Mouse (Mus musculus): ENCODE results near the gene Ndufb5.

DNA sequence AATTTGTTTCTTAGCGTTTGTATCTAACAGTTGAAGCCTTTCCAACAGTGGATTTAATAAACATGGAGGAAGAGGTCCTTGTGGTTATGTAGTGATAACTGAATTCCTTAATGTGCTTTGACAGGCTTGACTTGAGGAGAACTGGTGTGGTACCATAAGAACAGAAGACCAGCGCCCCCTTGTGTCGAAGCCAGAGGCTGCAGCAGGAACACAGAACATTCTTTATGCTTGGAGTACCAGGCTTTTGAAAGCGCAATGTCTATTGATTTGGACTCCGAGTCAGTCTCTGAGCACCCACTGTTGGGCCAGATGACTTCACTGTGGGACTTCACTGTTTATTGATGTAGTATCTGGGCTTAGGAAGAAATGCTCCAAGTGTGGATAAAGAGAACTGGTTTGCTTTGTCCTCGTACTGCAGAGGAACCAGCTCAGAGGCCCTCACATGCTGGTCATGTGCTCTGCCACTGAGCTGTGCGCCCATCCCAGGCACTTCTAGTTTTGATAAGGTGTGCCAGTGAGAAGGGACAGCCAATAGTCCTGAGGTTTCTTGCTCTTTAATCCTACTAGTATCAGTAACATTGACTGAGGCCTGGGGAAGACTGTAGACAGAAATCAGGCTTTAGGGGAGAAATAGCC is 38.4 kb upstream of the Ndufb5 start:
- TF ChIP-seq CTCF (IDR thresholded peaks at IDR 0.05; ENCODE audit: control insufficient read depth, insufficient read depth, insufficient read length) (peak; percentile 63), USF1 (IDR thresholded peaks at IDR 0.05; ENCODE audit: low read depth) (no peak), MAX (IDR thresholded peaks at IDR 0.05) (no peak), MYOD1 (IDR thresholded peaks at IDR 0.05; ENCODE audit: control insufficient read depth, insufficient read length, low read depth) (no peak), FOSL1 (IDR thresholded peaks at IDR 0.05; ENCODE audit: insufficient read depth, low read length, poor library complexity, severe bottlenecking) (no peak), CEBPB (IDR thresholded peaks at IDR 0.05; ENCODE audit: low read depth) (no peak), MYOG (IDR thresholded peaks at IDR 0.05; ENCODE audit: control insufficient read depth, extremely low read depth, insufficient read length) (no peak)

Measured in C2C12 (cell line).